Mouse (Mus musculus): ENCODE measurements around the gene Phc3.

DNA sequence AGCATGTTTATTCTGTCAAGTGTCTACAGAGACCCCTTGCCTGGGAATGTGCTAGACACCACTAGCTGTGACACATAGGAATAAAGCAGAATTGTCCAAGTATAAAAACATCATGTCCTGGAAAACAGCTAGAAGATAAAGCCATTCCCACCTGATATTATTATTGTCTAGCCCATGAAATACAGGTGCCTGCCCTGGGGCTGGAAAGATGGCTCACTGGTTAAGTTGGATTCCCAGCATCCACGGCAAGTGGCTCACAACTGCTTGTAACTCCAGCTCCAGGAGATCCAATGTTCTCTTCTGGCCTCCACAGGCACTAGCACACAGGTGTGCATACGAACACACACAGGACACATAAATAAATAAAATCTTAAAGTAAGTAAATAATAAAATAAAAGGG is 10.5 kb downstream of the Phc3 start:
- TF ChIP-seq CTCF (IDR thresholded peaks at IDR 0.05; ENCODE audit: low read depth, low read length): no peak
- no peak for TF ChIP-seq POLR2A (IDR thresholded peaks at IDR 0.05; ENCODE audit: borderline replicate concordance, low read depth, low read length)
